37 mouse cellular contexts compared by ENCODE assay signal in genomic region chr10:10697497-10697896, GRCm38 (mm10). TPM values are rescaled to one million over a fixed set of nuclear protein-coding genes. Genes with fewer than 3 reads are reported as not detected.
DNase-seq lines count a peak whose midpoint lies in the region; TF ChIP-seq lines count a peak whose summit lies in the region.
"Had no signal": no experiment of that assay in that cellular context is flagged by ENCODE, and none has a peak within 500 bp of the region (broad histone marks: within the 10 kb centered on the region; RNA-seq: fewer than 3 reads in every experiment).

No protein-coding gene starts in this region.

- H3K4me2 ChIP-seq in myocyte (ENCODE audit: low read depth): peak overlapping the region; percentile 51
- H3K4me2 ChIP-seq: embryonic facial prominence, embryonic 13.5 days; forebrain, embryonic 12.5 days; forebrain, embryonic 15.5 days; heart, embryonic 13.5 days; hindbrain, embryonic 12.5 days; hindbrain, embryonic 15.5 days had no signal

- H3K36me3 ChIP-seq in myocyte (ENCODE audit: control insufficient read depth, insufficient read depth): no peaks in the 10 kb centered on the region
- H3K36me3 ChIP-seq: embryonic facial prominence, embryonic 10.5 days; embryonic facial prominence, embryonic 13.5 days; forebrain, embryonic 12.5 days; forebrain, embryonic 15.5 days; heart, embryonic 10.5 days; heart, embryonic 13.5 days; hindbrain, embryonic 12.5 days; hindbrain, embryonic 15.5 days had no signal

- no peak for TF ChIP-seq POLR2A in myocyte (IDR thresholded peaks at IDR 0.05; ENCODE audit: insufficient read length, low read depth)

- intact Hi-C loops in heart, postnatal 25 days (cut with DNase I): no loop called here

- DNase-seq in frontal cortex, adult 2 months (ENCODE audit: extremely low spot score in 1 of 2, low spot score in 1 of 2): peak; percentile 38 to 59
- no peak for DNase-seq in frontal cortex, postnatal 25 days (ENCODE audit: low spot score in 2 of 2)
- peak; percentile 17 for DNase-seq in right cerebral cortex, postnatal 25 days
- no peak for DNase-seq in right cerebral cortex, postnatal 4 days
- no peak for DNase-seq in heart, postnatal 25 days (ENCODE audit: low spot score)
- DNase-seq: adrenal gland, adult 2 months; adrenal gland, postnatal 14 days; cerebellum, adult 11-12 months; cerebellum, adult 8-10 months; cerebellum, postnatal 10 days; cerebellum, postnatal 36 days; embryo, embryonic 11 days; gastrocnemius, postnatal 10 days; gastrocnemius, postnatal 36 days; heart, adult 2 months; heart, postnatal 14 days had no signal

- H3K79me2 ChIP-seq in myocyte (ENCODE audit: control insufficient read depth, insufficient read depth): no peaks in the 10 kb centered on the region

- no peak overlapping the region for H3ac ChIP-seq in myocyte (ENCODE audit: control insufficient read depth, insufficient read length)

- H3K4me3 ChIP-seq in myocyte: no peak overlapping the region
- H3K4me3 ChIP-seq: embryonic facial prominence, embryonic 10.5 days; embryonic facial prominence, embryonic 13.5 days; erythroblast, embryonic 14.5 days; forebrain, embryonic 12.5 days; forebrain, embryonic 15.5 days; heart, adult 2 months; heart, embryonic 10.5 days; heart, embryonic 13.5 days; hindbrain, embryonic 12.5 days; hindbrain, embryonic 15.5 days had no signal

- no peaks in the 10 kb centered on the region for H3K27me3 ChIP-seq in myocyte (ENCODE audit: control insufficient read depth, insufficient read depth, insufficient read length)
- H3K27me3 ChIP-seq: embryonic facial prominence, embryonic 13.5 days; forebrain, embryonic 12.5 days; forebrain, embryonic 15.5 days; heart, embryonic 13.5 days; hindbrain, embryonic 12.5 days; hindbrain, embryonic 15.5 days had no signal

TF ChIP-seq in myocyte, 11 proteins besides CTCF, POLR2A, EP300 and RAD21:
- TF ChIP-seq MYOG (IDR thresholded peaks at IDR 0.05; ENCODE audit: control insufficient read depth in 1 of 3, insufficient read depth in 1 of 3, insufficient read length in 2 of 3, low read depth in 2 of 3) (no peak), TCF12 (IDR thresholded peaks at IDR 0.05; ENCODE audit: insufficient read depth, poor library complexity, severe bottlenecking) (no peak), CEBPB (IDR thresholded peaks at IDR 0.05; ENCODE audit: insufficient read depth, poor library complexity, severe bottlenecking) (no peak), TCF3 (IDR thresholded peaks at IDR 0.05; ENCODE audit: insufficient read length, low read depth) (no peak), MYOD1 (IDR thresholded peaks at IDR 0.05; ENCODE audit: control insufficient read depth in 1 of 3, insufficient read length in 2 of 3, low read depth in 2 of 3) (no peak), USF1 (IDR thresholded peaks at IDR 0.05; ENCODE audit: low read depth) (no peak), MAX (IDR thresholded peaks at IDR 0.05; ENCODE audit: low read depth) (no peak), SRF (IDR thresholded peaks at IDR 0.05; ENCODE audit: control insufficient read depth, insufficient read length, low read depth) (no peak)

RNA-seq across cellular contexts. Expression of gene Gm10944, which starts 16.3 kb away (rescaled TPM):
- not detected in 2 replicates for polyA plus RNA-seq in frontal cortex, adult 2 months (2012; rRNA removed)
- polyA plus RNA-seq in myocyte (2012; fragmentation: generic; extraction: Trizol): not detected
- total RNA-seq in heart, postnatal 25 days (2021): not detected
- total RNA-seq: adrenal gland, adult 2 months; adrenal gland, postnatal 14 days; adrenal gland, postnatal 4 days; gastrocnemius, adult 18-20 months; gastrocnemius, postnatal 10 days; gastrocnemius, postnatal 36 days; granulocyte monocyte progenitor cell, adult 5-6 weeks; heart, adult 2 months; heart, postnatal 14 days; hematopoietic stem cell, adult 5-6 weeks; MEL had no signal
- polyA plus RNA-seq: adrenal gland, adult 2 months; brain, embryonic 14.5 days; C2C12; CD4-positive, CD25-positive, alpha-beta regulatory T cell, adult 4 months; cortical plate, adult 2 months; embryonic facial prominence, embryonic 10.5 days; embryonic facial prominence, embryonic 13.5 days; erythroblast, embryonic 14.5 days; forebrain, embryonic 12.5 days; forebrain, embryonic 15.5 days; heart, adult 2 months; heart, embryonic 10.5 days; heart, embryonic 13.5 days; heart, embryonic 16.5 days; hindbrain, embryonic 12.5 days; hindbrain, embryonic 15.5 days; intestine, embryonic 14.5 days had no signal

Comparison
In these comparisons a context has a peak if more than half of its experiments do, and no peak if none do; other contexts are left out.
1. DNase-seq: peak in frontal cortex, adult 2 months (2 of 2) and right cerebral cortex, postnatal 25 days (single experiment); none in frontal cortex, postnatal 25 days (0 of 2), right cerebral cortex, postnatal 4 days (single experiment) and heart, postnatal 25 days (single experiment).